Mouse (Mus musculus): ENCODE results near the gene Slc25a13. TPM values are rescaled to one million over a fixed set of nuclear protein-coding genes. Genes with fewer than 3 reads are reported as not detected.

Gene Slc25a13
- polyA plus RNA-seq, 1 experiment from 2014 or later: 167 TPM

- no peak for DNase-seq
- no peak overlapping the region for H3K4me3 ChIP-seq (ENCODE audit: low read depth, low read length)
- TF ChIP-seq EP300 (IDR thresholded peaks at IDR 0.05; ENCODE audit: low read depth): no peak
- TF ChIP-seq CTCF (IDR thresholded peaks at IDR 0.05; ENCODE audit: low read depth): no peak
- H3K36me3 ChIP-seq (replicated peaks; ENCODE audit: insufficient read depth, low read length): no peaks in the 10 kb centered on the region
- WGBS (ENCODE audit: insufficient replicate concordance): 45% methylated on average over 6 of the region's 6 CpGs
- H3K9me3 ChIP-seq (ENCODE audit: low read length): no peaks in the 10 kb centered on the region
- ATAC-seq: no peak
- H3K9ac ChIP-seq (replicated peaks): no peak overlapping the region
- H3K4me2 ChIP-seq (ENCODE audit: low read depth, low read length): no peak overlapping the region
- H3K27ac ChIP-seq (ENCODE audit: low read depth): no peak overlapping the region
- no peaks in the 10 kb centered on the region for H3K4me1 ChIP-seq (ENCODE audit: insufficient read depth)
- H3K27me3 ChIP-seq (ENCODE audit: insufficient read depth, low read length): no peaks in the 10 kb centered on the region
Measured at GRCm38 (mm10) chr6:5997535-5997934, 219.4 kb downstream of the Slc25a13 start.

- no peak overlapping the region for H3K27ac ChIP-seq (ENCODE audit: low read depth)
- H3K36me3 ChIP-seq (replicated peaks; ENCODE audit: insufficient read depth, low read length): no peaks in the 10 kb centered on the region
- H3K4me2 ChIP-seq (ENCODE audit: low read depth, low read length): no peak overlapping the region
- ATAC-seq (no peak), DNase-seq (no peak)
- TF ChIP-seq EP300 (IDR thresholded peaks at IDR 0.05; ENCODE audit: low read depth) (no peak), CTCF (IDR thresholded peaks at IDR 0.05; ENCODE audit: low read depth) (no peak)
- H3K27me3 ChIP-seq (ENCODE audit: insufficient read depth, low read length): no peaks in the 10 kb centered on the region
- no peak overlapping the region for H3K9ac ChIP-seq (replicated peaks)
- no peak overlapping the region for H3K4me3 ChIP-seq (ENCODE audit: low read depth, low read length)
- WGBS (ENCODE audit: insufficient replicate concordance): 57% methylated on average over 7 of the region's 7 CpGs
- H3K4me1 ChIP-seq (ENCODE audit: insufficient read depth): no peaks in the 10 kb centered on the region
- no peaks in the 10 kb centered on the region for H3K9me3 ChIP-seq (ENCODE audit: low read length)
Measured at GRCm38 (mm10) chr6:5993056-5993455, 223.9 kb downstream of the Slc25a13 start.

GRCm38 (mm10) chr6:5991817-5992755, 224.9 kb downstream of the Slc25a13 start:
- H3K4me3 ChIP-seq (ENCODE audit: low read depth, low read length): no peak overlapping the region
- no peak overlapping the region for H3K27ac ChIP-seq (ENCODE audit: low read depth)
- H3K36me3 ChIP-seq (replicated peaks; ENCODE audit: insufficient read depth, low read length): no peaks in the 10 kb centered on the region
- no peak overlapping the region for H3K4me2 ChIP-seq (ENCODE audit: low read depth, low read length)
- no peaks in the 10 kb centered on the region for H3K9me3 ChIP-seq (ENCODE audit: low read length)
- H3K27me3 ChIP-seq (ENCODE audit: insufficient read depth, low read length): no peaks in the 10 kb centered on the region
- no peak for ATAC-seq
- no peak overlapping the region for H3K9ac ChIP-seq (replicated peaks)
- 66% methylated on average over 25 of the region's 25 CpGs for WGBS (ENCODE audit: insufficient replicate concordance)
- no peaks in the 10 kb centered on the region for H3K4me1 ChIP-seq (ENCODE audit: insufficient read depth)
- TF ChIP-seq EP300 (IDR thresholded peaks at IDR 0.05; ENCODE audit: low read depth) (no peak), CTCF (IDR thresholded peaks at IDR 0.05; ENCODE audit: low read depth) (no peak)
- no peak for DNase-seq

GRCm38 (mm10) chr6:5991243-5991642, 225.7 kb downstream of the Slc25a13 start:
- Histone ChIP-seq H3K36me3 (replicated peaks; ENCODE audit: insufficient read depth, low read length) (no peaks in the 10 kb centered on the region), H3K4me3 (ENCODE audit: low read depth, low read length) (no peak overlapping the region), H3K27ac (ENCODE audit: low read depth) (no peak overlapping the region), H3K4me2 (ENCODE audit: low read depth, low read length) (no peak overlapping the region), H3K4me1 (ENCODE audit: insufficient read depth) (no peaks in the 10 kb centered on the region), H3K9ac (replicated peaks) (no peak overlapping the region), H3K27me3 (ENCODE audit: insufficient read depth, low read length) (no peaks in the 10 kb centered on the region), H3K9me3 (ENCODE audit: low read length) (no peaks in the 10 kb centered on the region)
- WGBS (ENCODE audit: insufficient replicate concordance): 72% methylated on average over 6 of the region's 6 CpGs
- no peak for TF ChIP-seq CTCF (IDR thresholded peaks at IDR 0.05; ENCODE audit: low read depth)
- TF ChIP-seq EP300 (IDR thresholded peaks at IDR 0.05; ENCODE audit: low read depth): no peak
- ATAC-seq (no peak), DNase-seq (no peak)
